Mouse (Mus musculus): Measurements from ENCODE around the gene Plin1. TPM values are rescaled to one million over a fixed set of nuclear protein-coding genes. Genes with fewer than 3 reads are reported as not detected.

Gene Plin1
- polyA plus RNA-seq, 1 experiment from 2014 or later = 1.7 TPM

GRCm38 (mm10) chr7:79729169-79729568 is 3.5 kb downstream of the Plin1 start:
- Histone ChIP-seq H3K27me3 (replicated peaks; ENCODE audit: control insufficient read depth, insufficient read depth, low read length) (no peaks in the 10 kb centered on the region), H3K4me1 (ENCODE audit: control insufficient read depth, insufficient read depth, low read length) (no peaks in the 10 kb centered on the region), H3K36me3 (ENCODE audit: control insufficient read depth, insufficient read depth, low read length) (no peaks in the 10 kb centered on the region), H3K4me3 (ENCODE audit: low read depth, low read length) (no peak overlapping the region), H3K9me3 (ENCODE audit: control insufficient read depth, low read length) (no peaks in the 10 kb centered on the region), H3K9ac (ENCODE audit: low read depth, low read length) (no peak overlapping the region), H3K27ac (replicated peaks; ENCODE audit: low read depth, low read length) (no peak overlapping the region), H3K4me2 (ENCODE audit: low read depth, low read length) (no peak overlapping the region)
- WGBS = 7% methylated on average over 8 of the region's 8 CpGs
- DNase-seq (ENCODE audit: low spot score) (peak; percentile 74), ATAC-seq (ENCODE audit: low read depth) (no peak)

DNA sequence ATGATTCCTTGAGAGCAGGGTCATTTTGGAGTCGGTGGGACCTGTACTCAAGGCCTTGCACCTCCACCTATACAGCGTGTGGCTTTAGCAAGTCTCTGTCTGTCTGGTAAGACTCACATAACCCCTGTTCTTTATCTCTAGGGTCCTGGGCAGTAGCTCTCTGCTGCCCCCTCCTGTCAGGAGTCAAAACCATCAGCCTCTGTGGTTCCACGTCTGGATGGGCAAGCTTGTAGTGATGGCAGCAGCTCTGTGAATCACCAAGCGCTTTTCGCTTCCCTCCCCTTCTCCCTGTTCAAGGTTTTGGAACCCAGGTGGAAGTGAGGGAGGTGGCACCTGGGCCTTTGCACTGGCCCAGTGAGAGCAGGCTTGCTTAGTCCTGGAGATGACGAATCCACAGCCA is 4.5 kb downstream of the Plin1 start:
- WGBS = 38% methylated on average over 6 of the region's 6 CpGs
- H3K9me3 ChIP-seq (ENCODE audit: control insufficient read depth, low read length) = no peaks in the 10 kb centered on the region
- ATAC-seq (ENCODE audit: low read depth) = 0 out of 2 replicates have a peak, but pooled peaks have one; percentile 34

DNA sequence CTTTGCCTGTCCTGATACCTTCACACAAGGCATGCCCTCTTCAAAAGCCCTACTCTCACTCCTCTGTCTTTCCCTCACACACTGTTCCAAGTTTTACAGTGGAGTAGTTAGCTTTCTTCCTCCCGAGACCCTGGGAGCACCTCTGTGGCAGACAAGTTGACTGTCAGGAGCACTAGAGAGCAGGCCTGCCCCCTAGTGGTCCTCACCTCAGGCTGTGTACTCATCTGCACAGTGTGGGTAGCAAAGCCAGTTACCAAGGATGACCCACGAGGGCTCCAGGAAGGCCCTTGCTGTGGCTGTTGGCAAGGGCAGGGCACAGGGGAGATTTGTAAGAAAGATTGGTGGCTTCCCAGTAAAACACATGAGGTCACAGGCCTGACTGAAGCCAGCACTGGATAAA is 5.6 kb downstream of the Plin1 start:
- H3K9ac ChIP-seq (ENCODE audit: low read depth, low read length) = no peak overlapping the region

More for the DNA sequence above, 4.5 kb downstream of the Plin1 start:
- H3K4me2 ChIP-seq (ENCODE audit: low read depth, low read length) = no peak overlapping the region
- H3K27me3 ChIP-seq (replicated peaks; ENCODE audit: control insufficient read depth, insufficient read depth, low read length) = no peaks in the 10 kb centered on the region
- H3K27ac ChIP-seq (replicated peaks; ENCODE audit: low read depth, low read length) = no peak overlapping the region
- H3K36me3 ChIP-seq (ENCODE audit: control insufficient read depth, insufficient read depth, low read length) = no peaks in the 10 kb centered on the region
- H3K4me1 ChIP-seq (ENCODE audit: control insufficient read depth, insufficient read depth, low read length) = no peaks in the 10 kb centered on the region
- H3K9ac ChIP-seq (ENCODE audit: low read depth, low read length) = no peak overlapping the region
- no peak overlapping the region for H3K4me3 ChIP-seq (ENCODE audit: low read depth, low read length)
- DNase-seq (ENCODE audit: low spot score) = peak; percentile 26

DNA sequence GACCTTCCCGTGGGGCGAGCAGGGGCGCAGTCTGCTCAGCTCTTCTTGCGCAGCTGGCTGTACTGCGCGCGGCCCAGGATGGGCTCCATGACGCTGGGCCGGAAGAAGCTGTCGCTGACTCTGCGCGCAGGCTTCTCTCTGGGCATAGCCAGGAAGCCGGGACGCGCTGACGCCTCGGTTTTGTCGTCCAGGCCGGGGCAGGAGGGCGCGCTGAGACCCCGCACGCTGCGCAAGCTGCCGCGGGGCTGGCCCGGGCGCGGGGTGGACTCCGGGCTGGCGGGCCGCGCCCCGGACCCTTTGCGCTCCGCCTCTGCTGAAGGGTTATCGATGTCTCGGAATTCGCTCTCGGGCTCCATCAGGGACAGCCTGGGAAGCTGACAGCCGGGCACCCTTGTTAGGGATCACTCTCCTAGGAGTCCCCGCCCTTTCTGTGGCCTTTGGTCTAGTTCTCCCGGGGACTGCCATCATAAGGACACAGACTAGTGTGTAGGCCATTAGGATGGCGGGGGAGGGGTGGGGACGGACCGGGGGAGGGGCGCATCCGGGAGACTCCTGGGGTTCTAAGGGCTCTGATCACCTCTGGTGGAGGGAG is 11.2 kb downstream of the Plin1 start:
- Histone ChIP-seq H3K27ac (replicated peaks; ENCODE audit: low read depth, low read length) (no peak overlapping the region), H3K36me3 (ENCODE audit: control insufficient read depth, insufficient read depth, low read length) (no peaks in the 10 kb centered on the region), H3K4me1 (ENCODE audit: control insufficient read depth, insufficient read depth, low read length) (no peaks in the 10 kb centered on the region), H3K4me2 (ENCODE audit: low read depth, low read length) (peak overlapping the region; percentile 93), H3K9ac (ENCODE audit: low read depth, low read length) (peak overlapping the region; percentile 85), H3K9me3 (ENCODE audit: control insufficient read depth, low read length) (no peaks in the 10 kb centered on the region), H3K4me3 (ENCODE audit: low read depth, low read length) (peak overlapping the region; percentile 64), H3K27me3 (replicated peaks; ENCODE audit: control insufficient read depth, insufficient read depth, low read length) (peaks cover 12% of the 10 kb centered on the region; the same call in 1 of the 2 replicates)
- DNase-seq (ENCODE audit: low spot score) (peak; percentile 76), ATAC-seq (ENCODE audit: low read depth) (peak; percentile 84)
- WGBS = under 1% methylated on average over 31 of the region's 48 CpGs

More for the DNA sequence above, 5.6 kb downstream of the Plin1 start:
- Histone ChIP-seq H3K4me1 (ENCODE audit: control insufficient read depth, insufficient read depth, low read length) (no peaks in the 10 kb centered on the region), H3K9me3 (ENCODE audit: control insufficient read depth, low read length) (no peaks in the 10 kb centered on the region), H3K27ac (replicated peaks; ENCODE audit: low read depth, low read length) (no peak overlapping the region), H3K4me2 (ENCODE audit: low read depth, low read length) (no peak overlapping the region), H3K4me3 (ENCODE audit: low read depth, low read length) (no peak overlapping the region), H3K36me3 (ENCODE audit: control insufficient read depth, insufficient read depth, low read length) (no peaks in the 10 kb centered on the region), H3K27me3 (replicated peaks; ENCODE audit: control insufficient read depth, insufficient read depth, low read length) (peaks cover 8% of the 10 kb centered on the region; the same call in 1 of the 2 replicates)
- ATAC-seq (ENCODE audit: low read depth) (peak; percentile 51; the same call in 1 of the 2 replicates), DNase-seq (ENCODE audit: low spot score) (peak; percentile 64)
- WGBS = 6% methylated on average over 2 of the region's 2 CpGs

DNA sequence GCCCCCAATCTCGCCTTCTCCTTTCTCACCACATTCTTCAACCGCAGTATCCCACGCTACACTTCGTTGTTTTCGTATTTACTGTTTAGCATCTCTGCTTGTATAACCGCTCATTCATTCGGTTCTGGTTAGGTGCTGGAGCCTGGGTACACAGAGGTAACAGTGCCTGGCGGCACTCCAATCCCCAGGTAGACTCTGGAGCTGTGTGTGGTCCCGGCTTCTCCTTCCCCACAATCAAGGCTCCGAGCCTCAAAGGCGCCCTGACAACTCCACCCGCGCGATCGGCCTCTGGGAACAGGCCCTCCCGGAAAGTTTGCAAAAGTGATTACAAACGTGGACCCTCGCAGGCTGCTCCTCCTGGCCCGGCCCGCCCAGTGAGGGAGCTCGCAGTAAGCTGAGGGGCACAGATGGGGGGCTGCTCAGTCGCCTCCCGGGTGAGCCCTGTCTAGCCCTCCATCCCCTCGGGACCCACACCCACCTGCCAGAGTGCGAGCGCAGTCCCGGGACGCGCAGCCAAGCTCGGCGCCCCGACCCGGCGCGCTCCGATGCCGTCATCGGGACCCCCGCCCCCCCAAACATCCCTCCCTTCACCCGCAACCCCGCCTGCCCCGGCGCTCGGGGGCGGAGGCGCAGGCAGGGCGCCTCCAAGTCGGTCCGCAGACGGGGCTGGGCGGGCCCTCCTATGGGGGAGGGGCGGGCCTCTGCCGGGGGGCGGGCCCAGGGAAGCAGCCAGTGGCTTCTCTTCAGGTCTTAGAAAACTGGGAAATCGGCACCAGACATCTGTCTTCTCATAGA is 17.3 kb downstream of the Plin1 start, which contains the start of gene Kif7:
Kif7 (minus strand) TSS at position 534 of the 795 bp plus-strand sequence.
- ATAC-seq (ENCODE audit: low read depth) (peak; percentile 97), DNase-seq (ENCODE audit: low spot score) (peak; percentile 95)
- under 1% methylated on average over 27 of the region's 55 CpGs for WGBS
- H3K4me3 ChIP-seq (ENCODE audit: low read depth, low read length) = peak within 1 kb of the TSS; percentile 81
- H3K27me3 ChIP-seq (replicated peaks; ENCODE audit: control insufficient read depth, insufficient read depth, low read length) = peaks cover 4% of the 10 kb centered on the region; the same call in 1 of the 2 replicates
- peak within 1 kb of the TSS; percentile 83 for H3K9ac ChIP-seq (ENCODE audit: low read depth, low read length)
- H3K9me3 ChIP-seq (ENCODE audit: control insufficient read depth, low read length) = no peaks in the 10 kb centered on the region
- peak within 1 kb of the TSS; percentile 61 for H3K27ac ChIP-seq (replicated peaks; ENCODE audit: low read depth, low read length)
- H3K4me2 ChIP-seq (ENCODE audit: low read depth, low read length) = peak within 1 kb of the TSS; percentile 83
- H3K36me3 ChIP-seq (ENCODE audit: control insufficient read depth, insufficient read depth, low read length) = 0 out of 2 replicates have a peak, but pooled peaks cover 10% of the 10 kb centered on the region
- H3K4me1 ChIP-seq (ENCODE audit: control insufficient read depth, insufficient read depth, low read length) = peaks cover 5% of the 10 kb centered on the region

DNA sequence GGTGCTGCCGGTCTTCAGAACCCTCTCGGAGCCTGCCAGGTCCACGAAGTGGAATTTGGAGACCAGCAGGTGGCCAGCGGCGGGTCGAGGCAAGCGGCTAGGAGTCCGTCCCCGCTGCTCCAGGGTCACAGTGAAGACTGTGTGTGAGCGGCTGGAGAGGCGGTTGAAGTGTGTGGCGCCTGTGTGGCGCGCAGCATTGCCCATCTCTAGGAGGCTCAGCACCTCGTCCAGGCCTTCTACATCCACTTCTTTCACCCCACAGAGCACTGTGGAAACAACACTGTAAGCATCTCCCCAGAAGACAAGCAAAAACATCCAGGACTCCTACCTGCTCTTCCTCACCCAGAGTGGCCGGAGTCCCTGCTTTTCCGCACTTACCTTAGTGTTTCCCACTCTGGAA is 21.9 kb downstream of the Plin1 start:
- ATAC-seq (ENCODE audit: low read depth) (no peak), DNase-seq (ENCODE audit: low spot score) (no peak)
- peak overlapping the region; percentile 40; the same call in 1 of the 2 replicates for H3K4me3 ChIP-seq (ENCODE audit: low read depth, low read length)
- WGBS = 45% methylated on average over 15 of the region's 17 CpGs
- H3K27ac ChIP-seq (replicated peaks; ENCODE audit: low read depth, low read length) = no peak overlapping the region
- H3K4me2 ChIP-seq (ENCODE audit: low read depth, low read length) = peak overlapping the region; percentile 72; the same call in 1 of the 2 replicates
- H3K9ac ChIP-seq (ENCODE audit: low read depth, low read length) = 0 out of 2 replicates have a peak overlapping the region, but pooled peaks have one; percentile 64
- H3K4me1 ChIP-seq (ENCODE audit: control insufficient read depth, insufficient read depth, low read length) = peaks cover 9% of the 10 kb centered on the region
- no peaks in the 10 kb centered on the region for H3K9me3 ChIP-seq (ENCODE audit: control insufficient read depth, low read length)
- H3K27me3 ChIP-seq (replicated peaks; ENCODE audit: control insufficient read depth, insufficient read depth, low read length) = peaks cover 5% of the 10 kb centered on the region
- H3K36me3 ChIP-seq (ENCODE audit: control insufficient read depth, insufficient read depth, low read length) = peaks cover 50% of the 10 kb centered on the region

- Histone ChIP-seq H3K36me3 (ENCODE audit: control insufficient read depth, insufficient read depth, low read length) (peaks cover 53% of the 10 kb centered on the region), H3K4me2 (ENCODE audit: low read depth, low read length) (peak overlapping the region; percentile 72), H3K4me3 (ENCODE audit: low read depth, low read length) (peak overlapping the region; percentile 40), H3K9ac (ENCODE audit: low read depth, low read length) (peak overlapping the region; percentile 64), H3K27me3 (replicated peaks; ENCODE audit: control insufficient read depth, insufficient read depth, low read length) (peaks cover 5% of the 10 kb centered on the region), H3K9me3 (ENCODE audit: control insufficient read depth, low read length) (no peaks in the 10 kb centered on the region), H3K27ac (replicated peaks; ENCODE audit: low read depth, low read length) (no peak overlapping the region), H3K4me1 (ENCODE audit: control insufficient read depth, insufficient read depth, low read length) (peaks cover 9% of the 10 kb centered on the region)
- 3% methylated on average over 34 of the region's 55 CpGs for WGBS
- DNase-seq (ENCODE audit: low spot score) = peak; percentile 62
- ATAC-seq (ENCODE audit: low read depth) = peak; percentile 88
Observed at GRCm38 (mm10) chr7:79710130-79710607, 22.5 kb downstream of the Plin1 start.

DNA sequence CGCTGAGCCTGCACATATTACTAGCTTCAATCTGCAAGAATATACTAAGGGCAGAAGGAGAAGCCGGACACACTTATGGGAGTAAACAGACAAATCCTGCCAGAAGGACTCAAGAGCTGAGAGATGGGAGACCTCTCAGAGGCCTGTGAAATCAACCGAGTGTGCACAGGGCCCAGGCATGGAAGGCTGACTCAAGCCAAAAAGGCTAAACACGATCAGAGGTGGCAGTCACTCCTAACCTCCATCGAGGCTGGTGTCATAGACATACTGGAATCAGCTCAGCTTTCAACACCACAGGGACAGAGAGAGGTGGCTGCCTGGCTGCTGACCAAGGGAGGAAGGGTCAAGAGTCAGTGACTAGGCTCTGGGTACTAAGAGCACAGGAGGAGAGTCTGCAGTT is 27.5 kb downstream of the Plin1 start:
- ATAC-seq (ENCODE audit: low read depth) (no peak), DNase-seq (ENCODE audit: low spot score) (no peak)
- Histone ChIP-seq H3K4me1 (ENCODE audit: control insufficient read depth, insufficient read depth, low read length) (peaks cover 3% of the 10 kb centered on the region; the same call in 1 of the 2 replicates), H3K27ac (replicated peaks; ENCODE audit: low read depth, low read length) (no peak overlapping the region), H3K9ac (ENCODE audit: low read depth, low read length) (no peak overlapping the region), H3K9me3 (ENCODE audit: control insufficient read depth, low read length) (no peaks in the 10 kb centered on the region), H3K36me3 (ENCODE audit: control insufficient read depth, insufficient read depth, low read length) (peaks cover 89% of the 10 kb centered on the region), H3K27me3 (replicated peaks; ENCODE audit: control insufficient read depth, insufficient read depth, low read length) (no peaks in the 10 kb centered on the region; the same call in 1 of the 2 replicates), H3K4me3 (ENCODE audit: low read depth, low read length) (no peak overlapping the region), H3K4me2 (ENCODE audit: low read depth, low read length) (no peak overlapping the region)
- WGBS = 83% methylated on average over 5 of the region's 5 CpGs

Data from embryonic facial prominence, embryonic 14.5 days (tissue).